Mouse (Mus musculus): ENCODE data around the gene Pdcd7. TPM values are rescaled to one million over a fixed set of nuclear protein-coding genes. Genes with fewer than 3 reads are reported as not detected.

The Pdcd7 gene
- 4.6 and 5.3 TPM in 2 replicates for polyA plus RNA-seq (2012; rRNA removed)

DNA sequence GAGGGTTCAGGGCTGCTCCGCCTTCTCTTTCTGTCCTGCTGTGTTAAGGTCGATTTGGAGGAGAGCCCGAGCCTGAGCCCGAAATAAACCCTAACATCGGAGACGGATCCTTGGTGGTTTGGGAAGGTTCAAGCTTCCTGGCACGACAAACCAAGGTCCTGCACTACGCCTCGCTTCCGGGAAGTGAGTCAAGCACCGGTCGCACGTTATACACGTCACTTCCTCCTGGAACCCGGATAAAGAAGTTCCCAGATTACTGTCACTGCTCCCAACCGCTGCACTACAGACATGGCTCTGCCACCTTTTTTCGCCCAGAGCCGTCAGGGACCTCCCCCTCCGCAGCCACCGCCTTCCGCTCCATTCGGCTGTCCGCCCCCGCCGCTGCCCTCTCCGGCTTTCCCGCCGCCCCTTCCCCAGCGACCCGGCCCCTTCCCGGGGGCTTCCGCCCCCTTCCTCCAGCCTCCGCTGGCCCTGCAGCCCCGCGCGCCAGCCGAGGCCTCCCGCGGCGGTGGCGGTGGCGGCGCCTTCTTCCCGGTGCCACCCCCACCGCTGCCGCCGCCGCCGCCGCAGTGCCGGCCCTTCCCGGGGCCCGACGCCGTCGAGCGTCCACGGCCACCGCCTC, at the start of gene Pdcd7:
Gene Pdcd7, plus strand, starts transcription at position 251 of the 622 bp plus-strand sequence.

DNA sequence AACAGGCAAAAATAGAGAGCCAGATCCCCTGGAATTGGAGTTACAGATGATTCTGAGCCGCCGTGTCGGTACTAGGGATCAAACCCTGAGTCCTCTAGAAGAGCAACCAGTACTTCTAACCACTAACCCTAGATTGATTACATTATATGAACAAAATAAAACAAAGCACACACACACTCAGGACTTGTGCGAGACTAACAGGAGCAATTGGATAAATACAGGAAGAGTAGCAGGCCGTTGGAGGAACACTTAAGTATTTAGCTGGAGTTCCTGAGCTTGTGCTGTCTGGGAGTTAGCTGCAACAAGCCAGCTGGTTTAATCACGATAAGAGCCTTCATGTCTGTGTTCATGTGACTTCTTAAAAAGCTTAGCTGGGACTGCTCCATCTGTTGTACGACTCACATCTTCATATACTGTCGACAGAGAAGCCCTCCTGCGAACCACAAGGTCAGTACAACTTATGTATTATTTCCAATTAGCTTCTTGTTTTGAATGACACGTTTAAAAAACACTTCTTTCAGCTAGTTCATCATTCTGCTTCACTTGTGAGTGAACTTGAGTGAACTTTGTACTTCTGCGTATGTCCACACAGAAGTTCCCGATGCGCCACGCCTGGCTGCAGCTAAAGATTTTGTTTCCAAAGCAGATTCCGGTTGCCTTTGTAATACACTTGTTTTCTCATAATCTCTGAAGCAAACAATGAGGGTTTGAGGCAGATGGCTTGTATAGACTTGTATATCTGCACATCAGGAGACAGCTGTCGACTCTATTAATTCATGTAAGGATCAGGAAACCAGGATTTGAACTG, 14.9 kb downstream of the Pdcd7 start, which contains the start of gene Ubap1l:
Gene Ubap1l, plus strand, starts transcription at position 401 of the 808 bp plus-strand sequence.

DNA sequence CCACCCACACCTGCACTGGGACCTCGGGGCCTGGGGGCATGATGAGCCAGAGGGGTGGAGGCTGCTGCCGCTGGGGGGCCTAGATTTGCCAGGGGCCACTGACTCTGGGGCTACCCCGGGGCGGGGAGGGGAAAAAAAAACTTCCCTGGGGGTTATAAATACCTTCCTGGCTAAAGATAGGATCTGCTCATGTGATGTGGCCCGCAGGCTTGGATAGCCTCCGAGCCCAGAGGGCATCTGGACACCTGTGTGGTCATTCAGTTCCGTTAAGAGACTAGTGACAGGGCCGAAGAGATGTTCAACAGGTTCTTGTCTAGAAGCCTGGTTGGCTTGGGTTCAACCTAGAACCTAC, 45.7 kb downstream of the Pdcd7 start, which contains the start of gene Kbtbd13:
Gene Kbtbd13, minus strand, starts transcription at position 40 of the 352 bp plus-strand sequence.

DNA sequence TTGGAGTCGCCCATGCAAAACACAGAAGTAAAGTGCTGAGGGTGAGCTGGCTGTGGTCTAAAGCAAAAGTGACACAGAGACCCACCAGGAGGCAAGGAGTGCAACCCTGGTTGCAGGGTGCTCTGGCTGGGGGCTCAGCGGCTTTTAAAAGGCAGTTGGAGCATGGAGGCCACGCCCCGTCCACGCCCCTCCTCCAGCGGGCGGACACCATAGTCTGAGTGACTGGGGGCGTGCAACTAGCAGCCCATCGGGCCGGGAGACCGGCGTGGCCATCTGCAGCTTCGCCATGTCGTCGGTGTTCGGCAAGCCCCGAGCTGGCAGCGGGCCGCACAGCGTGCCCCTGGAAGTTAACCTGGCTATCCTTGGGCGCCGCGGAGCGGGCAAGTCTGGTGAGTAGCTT, 52.4 kb downstream of the Pdcd7 start, which contains the start of gene Rasl12:
Gene Rasl12, plus strand, starts transcription at position 228 of the 400 bp plus-strand sequence.

Other genes with a start within 250 kb of the Pdcd7 start
- gene Igdcc4, start 244.6 kb upstream of the Pdcd7 start, polyA plus RNA-seq (2012; rRNA removed) = 4.3 and 4.6 TPM in 2 replicates
- gene Igdcc3, start 204.9 kb upstream of the Pdcd7 start, polyA plus RNA-seq (2012; rRNA removed) = 0.07 and 0.08 TPM in 2 replicates
- gene Parp16, start 150.8 kb upstream of the Pdcd7 start, polyA plus RNA-seq (2012; rRNA removed) = 4.0 and 5.9 TPM in 2 replicates
- 0.01 and 0.02 TPM in 2 replicates for gene Cilp, start 80.9 kb upstream of the Pdcd7 start, polyA plus RNA-seq (2012; rRNA removed)
- gene Clpx, start 51.8 kb upstream of the Pdcd7 start, polyA plus RNA-seq (2012; rRNA removed) = 11.1 and 12.7 TPM in 2 replicates
- 0.07 and 0.22 TPM in 2 replicates for gene Ubap1l, start 14.9 kb downstream of the Pdcd7 start, polyA plus RNA-seq (2012; rRNA removed)
- 0.02 and 0.05 TPM in 2 replicates for gene Kbtbd13, start 45.5 kb downstream of the Pdcd7 start, polyA plus RNA-seq (2012; rRNA removed)
- gene Rasl12, start 52.4 kb downstream of the Pdcd7 start, polyA plus RNA-seq (2012; rRNA removed) = 0.12 and 0.17 TPM in 2 replicates
- gene Slc51b, start 76.9 kb downstream of the Pdcd7 start, polyA plus RNA-seq (2012; rRNA removed) = 0.05 and 0.09 TPM in 2 replicates
- 5.7 and 6.8 TPM in 2 replicates for gene Mtfmt, start 89.7 kb downstream of the Pdcd7 start, polyA plus RNA-seq (2012; rRNA removed)
- gene Spg21, start 114.8 kb downstream of the Pdcd7 start, polyA plus RNA-seq (2012; rRNA removed) = 7.6 and 7.7 TPM in 2 replicates
- gene Ankdd1a, start 174.1 kb downstream of the Pdcd7 start, polyA plus RNA-seq (2012; rRNA removed) = 0.03 TPM in 1 of 2 replicates, not detected in the other
- gene Plekho2, start 233.9 kb downstream of the Pdcd7 start, polyA plus RNA-seq (2012; rRNA removed) = 13.8 and 17.3 TPM in 2 replicates
- 9.4 and 12.9 TPM in 2 replicates for gene Pif1, start 241.1 kb downstream of the Pdcd7 start, polyA plus RNA-seq (2012; rRNA removed)